Mouse (Mus musculus) kidney, embryonic 16.5 days (tissue): ENCODE data around the gene Shisa6. TPM values are rescaled to one million over a fixed set of nuclear protein-coding genes. Genes with fewer than 3 reads are reported as not detected.
A peak's percentile ranks its signal among the peaks of the same experiment; 100 is the strongest.

Experiments used
- ATAC-seq: fragments of 200-750 bp; cut with Nextera tagmentation; 2 replicates; pipeline ENCODE4 v1.8.0; 2017; ENCODE audit warnings: moderate TSS enrichment; ENCODE audit not compliant: low FRiP score, low TSS enrichment
- H3K27ac ChIP-seq: fragments of 300-500 bp; sonication (generic); 2 replicates; pipeline ENCODE4 v1.5.1; 2014; ENCODE audit warnings: low read length
- H3K27me3 ChIP-seq: fragments of 300-500 bp; sonication (generic); 2 replicates; pipeline ENCODE4 v1.6.1; 2014; ENCODE audit warnings: low read length, control low read depth, mixed read lengths; ENCODE audit not compliant: insufficient read depth
- H3K36me3 ChIP-seq: fragments of 300-500 bp; sonication (generic); 2 replicates; pipeline ENCODE4 v1.6.1; 2014; ENCODE audit warnings: low read length, control low read depth, mixed read lengths; ENCODE audit not compliant: insufficient read depth
- H3K4me1 ChIP-seq: fragments of 300-500 bp; sonication (generic); 2 replicates; pipeline ENCODE4 v1.6.1; 2014; ENCODE audit warnings: low read length, control low read depth, mixed read lengths; ENCODE audit not compliant: insufficient read depth
- H3K4me2 ChIP-seq: fragments of 300-500 bp; sonication (generic); replicated peaks from 2 replicates; pipeline ENCODE4 v1.6.1; 2014; ENCODE audit warnings: low read depth, low read length
- H3K4me3 ChIP-seq: fragments of 300-500 bp; sonication (generic); 2 replicates; pipeline ENCODE4 v1.5.1; 2014; ENCODE audit warnings: mild to moderate bottlenecking, low read length
- H3K9ac ChIP-seq: fragments of 300-500 bp; sonication (generic); replicated peaks from 2 replicates; pipeline ENCODE4 v1.6.1; 2014; ENCODE audit warnings: low read length
- H3K9me3 ChIP-seq: fragments of 300-500 bp; sonication (generic); 2 replicates; pipeline ENCODE4 v1.6.1; 2016; ENCODE audit warnings: low read length, control low read depth
- WGBS: fragments of 180-500 bp; shearing (Covaris S2); extraction: QIAGEN DNeasy Blood & Tissue Kit; methylation state at CpG from one replicate; pipeline ENCODE4 v1.1.7; 2014; 5-methylcytosine and 5-hydroxymethylcytosine counted together
- polyA plus RNA-seq: library from polyadenylated mRNA; unstranded; fragments of >200 nt; fragmentation: Nextera tagmentation; extraction: Ambion mirVana; gene quantifications from 2 replicates; pipeline ENCODE4 v1.2.1, GENCODE M21; 2015

Gene Shisa6
- polyA plus RNA-seq, 1 experiment from 2014 or later = 0.26 TPM

- H3K27me3 ChIP-seq = no peaks in the 10 kb centered on the region
- H3K4me3 ChIP-seq = no peak overlapping the region
- no peak overlapping the region for H3K27ac ChIP-seq
- no peak overlapping the region for H3K9ac ChIP-seq
- 86% methylated on average over 2 of the region's 2 CpGs for WGBS
- H3K4me1 ChIP-seq = no peaks in the 10 kb centered on the region
- H3K36me3 ChIP-seq = no peaks in the 10 kb centered on the region
- H3K9me3 ChIP-seq = no peaks in the 10 kb centered on the region
- ATAC-seq = no peak
- H3K4me2 ChIP-seq = no peak overlapping the region
Measured at GRCm38 (mm10) chr11:66188146-66188545, 337.6 kb downstream of the Shisa6 start.

GRCm38 (mm10) chr11:66177781-66178180, 348.0 kb downstream of the Shisa6 start:
- no peak overlapping the region for H3K4me3 ChIP-seq
- H3K4me1 ChIP-seq = no peaks in the 10 kb centered on the region
- H3K27ac ChIP-seq = no peak overlapping the region
- no peaks in the 10 kb centered on the region for H3K36me3 ChIP-seq
- 77% methylated on average over 2 of the region's 2 CpGs for WGBS
- H3K4me2 ChIP-seq = no peak overlapping the region
- H3K27me3 ChIP-seq = no peaks in the 10 kb centered on the region
- H3K9ac ChIP-seq = no peak overlapping the region
- peaks cover 4% of the 10 kb centered on the region; the same call in 1 of the 2 replicates for H3K9me3 ChIP-seq
- ATAC-seq = no peak

GRCm38 (mm10) chr11:66167801-66168651, 357.7 kb downstream of the Shisa6 start, which contains the start of gene Dnah9:
Dnah9 (minus strand) TSS chr11:66168551.
- Histone ChIP-seq H3K36me3 (no peaks in the 10 kb centered on the region), H3K9me3 (no peaks in the 10 kb centered on the region), H3K4me1 (0 out of 2 replicates have a peak, but pooled peaks cover 3% of the 10 kb centered on the region), H3K27me3 (peaks cover 27% of the 10 kb centered on the region; the same call in 1 of the 2 replicates), H3K27ac (no peak within 1 kb of the TSS), H3K4me2 (peak within 1 kb of the TSS; percentile 69), H3K4me3 (peak within 1 kb of the TSS; percentile 43), H3K9ac (peak within 1 kb of the TSS; percentile 55; the same call in 1 of the 2 replicates)
- ATAC-seq = peak; percentile 97
- WGBS = under 1% methylated on average over 52 of the region's 53 CpGs

- H3K27me3 ChIP-seq = peaks cover 15% of the 10 kb centered on the region; the same call in 1 of the 2 replicates
- no peaks in the 10 kb centered on the region for H3K9me3 ChIP-seq
- H3K36me3 ChIP-seq = no peaks in the 10 kb centered on the region
- 0 out of 2 replicates have a peak, but pooled peaks cover 3% of the 10 kb centered on the region for H3K4me1 ChIP-seq
- ATAC-seq = no peak
- no peak overlapping the region for H3K4me3 ChIP-seq
- H3K4me2 ChIP-seq = no peak overlapping the region
- 82% methylated on average over 2 of the region's 2 CpGs for WGBS
- no peak overlapping the region for H3K27ac ChIP-seq
- no peak overlapping the region for H3K9ac ChIP-seq
Measured at GRCm38 (mm10) chr11:66164022-66164421, 361.7 kb downstream of the Shisa6 start.
